Mouse (Mus musculus) thymus, adult 2 months (tissue): Measurements from ENCODE around the gene Tst.

Source experiments
- CTCF ChIP-seq: fragments of 200-500 bp; IDR thresholded peaks from 2 replicates; pipeline ENCODE4 v1.5.1; 2012; ENCODE audit warnings: mild to moderate bottlenecking, control low read depth, low read length, moderate library complexity, borderline replicate concordance; ENCODE audit not compliant: control insufficient read depth, poor library complexity, insufficient read depth; ENCODE audit errors: extremely low read depth
- POLR2A ChIP-seq: fragments of 200-500 bp; IDR thresholded peaks from 2 replicates; pipeline ENCODE4 v1.6.1; 2012; ENCODE audit warnings: mild to moderate bottlenecking, low read length, control low read depth, moderate library complexity; ENCODE audit not compliant: control insufficient read depth, poor library complexity, insufficient read depth; ENCODE audit errors: extremely low read depth

DNA sequence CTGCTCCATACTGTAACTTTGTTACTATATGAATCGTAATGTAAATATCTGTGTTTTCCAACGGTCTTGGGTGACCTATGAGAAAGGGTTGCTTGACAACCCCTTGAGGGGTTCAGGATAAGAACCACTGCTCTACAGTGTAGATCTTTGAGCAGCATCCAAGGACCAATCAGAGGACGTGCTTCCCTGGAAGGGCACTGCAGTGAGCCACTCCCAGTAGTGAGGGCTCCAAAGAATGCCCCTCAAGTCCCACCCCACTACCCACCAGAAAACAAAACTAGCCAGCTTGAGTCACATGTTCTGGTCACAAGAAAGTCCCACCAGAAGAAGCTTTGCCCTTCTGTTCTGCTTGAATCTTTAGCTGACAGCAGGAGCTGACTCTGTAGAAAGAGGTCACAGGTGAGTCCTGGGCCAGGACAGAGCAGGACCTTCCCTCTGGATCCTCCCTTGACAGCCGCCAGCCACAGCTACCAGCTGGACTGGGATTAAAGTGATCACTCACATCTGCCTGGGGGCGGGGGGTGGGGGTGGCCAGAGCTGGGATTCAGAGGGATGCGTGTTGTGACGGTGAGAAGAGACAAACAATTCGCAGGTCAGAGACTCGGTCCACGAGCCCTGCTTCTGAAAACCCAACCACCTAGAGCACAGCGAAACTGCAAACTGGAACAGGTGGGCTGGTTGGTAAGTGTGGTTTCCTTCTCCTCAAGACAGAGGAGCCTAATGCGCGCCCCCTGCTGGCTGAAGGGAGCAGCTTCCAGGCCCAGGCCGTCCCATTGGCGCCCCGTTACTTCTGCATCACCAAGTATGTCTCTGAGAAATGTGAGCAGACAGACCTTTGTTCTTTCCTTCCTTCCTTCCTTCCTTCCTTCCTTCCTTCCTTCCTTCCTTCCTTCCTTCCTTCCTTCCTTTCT is 16.6 kb upstream of the Tst start:
- peak; percentile 95 for TF ChIP-seq CTCF
- no peak for TF ChIP-seq POLR2A
